Mouse (Mus musculus): ENCODE measurements around the gene Plin1. TPM values are rescaled to one million over a fixed set of nuclear protein-coding genes. Genes with fewer than 3 reads are reported as not detected.

Gene Plin1
- polyA plus RNA-seq, 1 experiment from 2014 or later: not detected

GRCm38 (mm10) chr7:79761124-79761876, 28.6 kb upstream of the Plin1 start:
- Histone ChIP-seq H3K4me3 (ENCODE audit: low read depth, low read length) (no peak overlapping the region), H3K4me1 (ENCODE audit: control insufficient read depth, insufficient read depth, low read length) (no peaks in the 10 kb centered on the region), H3K4me2 (replicated peaks; ENCODE audit: low read depth, low read length) (no peak overlapping the region), H3K9ac (replicated peaks; ENCODE audit: low read depth, low read length) (no peak overlapping the region), H3K9me3 (ENCODE audit: control insufficient read depth, low read depth, low read length) (no peaks in the 10 kb centered on the region), H3K36me3 (ENCODE audit: control insufficient read depth, insufficient read depth, low read length) (no peaks in the 10 kb centered on the region), H3K27me3 (ENCODE audit: control insufficient read depth, insufficient read depth, low read length) (no peaks in the 10 kb centered on the region), H3K27ac (ENCODE audit: low read length) (no peak overlapping the region)
- 77% methylated on average over 5 of the region's 5 CpGs for WGBS
- ATAC-seq (ENCODE audit: insufficient number of reproducible peaks, insufficient read depth, low FRiP score, low read depth): no peak

GRCm38 (mm10) chr7:79759766-79760165, 27.1 kb upstream of the Plin1 start:
- H3K36me3 ChIP-seq (ENCODE audit: control insufficient read depth, insufficient read depth, low read length): no peaks in the 10 kb centered on the region
- H3K4me3 ChIP-seq (ENCODE audit: low read depth, low read length): no peak overlapping the region
- no peak overlapping the region for H3K27ac ChIP-seq (ENCODE audit: low read length)
- H3K4me2 ChIP-seq (replicated peaks; ENCODE audit: low read depth, low read length): no peak overlapping the region
- no peak for ATAC-seq (ENCODE audit: insufficient number of reproducible peaks, insufficient read depth, low FRiP score, low read depth)
- no peak overlapping the region for H3K9ac ChIP-seq (replicated peaks; ENCODE audit: low read depth, low read length)
- H3K27me3 ChIP-seq (ENCODE audit: control insufficient read depth, insufficient read depth, low read length): no peaks in the 10 kb centered on the region
- no peaks in the 10 kb centered on the region for H3K4me1 ChIP-seq (ENCODE audit: control insufficient read depth, insufficient read depth, low read length)
- H3K9me3 ChIP-seq (ENCODE audit: control insufficient read depth, low read depth, low read length): no peaks in the 10 kb centered on the region

DNA sequence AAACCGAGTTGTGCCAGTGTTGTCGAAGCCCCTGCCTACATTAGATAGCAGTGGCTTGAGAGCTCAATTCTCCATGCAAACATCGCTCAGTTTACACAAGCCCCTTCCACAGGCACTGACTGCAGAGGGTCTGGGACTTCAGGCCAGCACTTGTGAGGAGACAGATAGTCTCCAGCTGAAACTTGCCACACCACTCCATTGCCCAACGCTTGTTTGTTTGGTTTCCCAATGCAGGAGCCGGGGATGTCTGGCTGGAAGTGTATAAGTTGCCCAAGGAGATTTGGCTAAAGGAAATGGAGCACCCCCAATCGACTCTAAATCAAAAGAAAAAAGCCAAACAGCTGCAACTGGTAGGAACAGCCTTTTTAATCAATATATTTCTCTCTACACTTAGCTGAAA, 25.5 kb upstream of the Plin1 start:
- no peaks in the 10 kb centered on the region for H3K27me3 ChIP-seq (ENCODE audit: control insufficient read depth, insufficient read depth, low read length)
- WGBS: 49% methylated on average over 6 of the region's 6 CpGs
- H3K36me3 ChIP-seq (ENCODE audit: control insufficient read depth, insufficient read depth, low read length): no peaks in the 10 kb centered on the region
- H3K9ac ChIP-seq (replicated peaks; ENCODE audit: low read depth, low read length): no peak overlapping the region
- ATAC-seq (ENCODE audit: insufficient number of reproducible peaks, insufficient read depth, low FRiP score, low read depth): no peak
- H3K4me2 ChIP-seq (replicated peaks; ENCODE audit: low read depth, low read length): no peak overlapping the region
- no peak overlapping the region for H3K4me3 ChIP-seq (ENCODE audit: low read depth, low read length)
- H3K4me1 ChIP-seq (ENCODE audit: control insufficient read depth, insufficient read depth, low read length): no peaks in the 10 kb centered on the region
- no peak overlapping the region for H3K27ac ChIP-seq (ENCODE audit: low read length)
- no peaks in the 10 kb centered on the region for H3K9me3 ChIP-seq (ENCODE audit: control insufficient read depth, low read depth, low read length)

DNA sequence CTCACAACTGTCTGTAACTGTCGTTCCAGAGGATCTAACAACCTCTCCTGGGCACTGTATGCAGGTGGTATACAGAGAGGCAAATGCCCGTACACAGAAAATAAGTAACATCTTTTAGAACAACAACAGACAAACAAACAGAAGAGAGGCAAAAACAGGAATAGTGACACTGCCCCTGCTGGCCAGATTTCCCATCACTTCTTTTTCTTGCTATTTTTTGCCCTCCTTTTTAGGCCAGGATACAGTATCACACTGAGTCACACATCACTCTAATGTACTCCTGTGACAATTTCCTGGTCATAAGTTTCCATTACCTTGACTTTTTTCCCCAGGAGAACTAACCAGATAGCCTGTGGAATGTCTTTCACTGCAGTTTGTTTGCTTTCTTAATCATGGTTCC, 23.6 kb upstream of the Plin1 start:
- no peak overlapping the region for H3K4me3 ChIP-seq (ENCODE audit: low read depth, low read length)
- 46% methylated on average over 2 of the region's 2 CpGs for WGBS
- no peak overlapping the region for H3K27ac ChIP-seq (ENCODE audit: low read length)
- no peaks in the 10 kb centered on the region for H3K9me3 ChIP-seq (ENCODE audit: control insufficient read depth, low read depth, low read length)
- ATAC-seq (ENCODE audit: insufficient number of reproducible peaks, insufficient read depth, low FRiP score, low read depth): no peak
- H3K4me2 ChIP-seq (replicated peaks; ENCODE audit: low read depth, low read length): no peak overlapping the region
- no peak overlapping the region for H3K9ac ChIP-seq (replicated peaks; ENCODE audit: low read depth, low read length)
- H3K27me3 ChIP-seq (ENCODE audit: control insufficient read depth, insufficient read depth, low read length): no peaks in the 10 kb centered on the region
- H3K36me3 ChIP-seq (ENCODE audit: control insufficient read depth, insufficient read depth, low read length): no peaks in the 10 kb centered on the region
- no peaks in the 10 kb centered on the region for H3K4me1 ChIP-seq (ENCODE audit: control insufficient read depth, insufficient read depth, low read length)

DNA sequence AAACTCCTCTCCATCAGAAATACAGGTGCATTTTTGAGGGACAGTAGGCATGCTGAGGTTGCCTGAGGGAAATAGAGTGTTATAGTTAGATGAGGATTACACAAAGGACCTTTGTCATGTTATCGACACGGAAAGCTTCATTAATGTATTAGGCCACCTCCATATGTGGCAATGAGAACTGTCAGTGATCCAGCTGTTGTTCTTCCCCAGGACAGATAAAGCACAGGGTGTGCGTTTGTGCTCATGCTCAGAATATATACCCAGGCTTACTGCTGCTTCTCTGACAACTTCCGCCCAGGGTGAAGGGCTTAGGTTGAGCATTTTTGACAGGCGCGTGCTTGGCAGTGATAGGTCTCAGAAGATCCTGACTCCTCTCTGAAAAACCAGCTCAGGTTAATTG, 16.8 kb upstream of the Plin1 start:
- Histone ChIP-seq H3K4me3 (ENCODE audit: low read depth, low read length) (no peak overlapping the region), H3K9me3 (ENCODE audit: control insufficient read depth, low read depth, low read length) (no peaks in the 10 kb centered on the region), H3K27ac (ENCODE audit: low read length) (no peak overlapping the region), H3K9ac (replicated peaks; ENCODE audit: low read depth, low read length) (no peak overlapping the region), H3K27me3 (ENCODE audit: control insufficient read depth, insufficient read depth, low read length) (no peaks in the 10 kb centered on the region), H3K36me3 (ENCODE audit: control insufficient read depth, insufficient read depth, low read length) (no peaks in the 10 kb centered on the region), H3K4me2 (replicated peaks; ENCODE audit: low read depth, low read length) (no peak overlapping the region), H3K4me1 (ENCODE audit: control insufficient read depth, insufficient read depth, low read length) (no peaks in the 10 kb centered on the region)
- ATAC-seq (ENCODE audit: insufficient number of reproducible peaks, insufficient read depth, low FRiP score, low read depth): no peak
- WGBS: 87% methylated on average over 6 of the region's 6 CpGs

GRCm38 (mm10) chr7:79747659-79748058, 15.0 kb upstream of the Plin1 start:
- H3K4me1 ChIP-seq (ENCODE audit: control insufficient read depth, insufficient read depth, low read length): 0 out of 2 replicates have a peak, but pooled peaks cover 4% of the 10 kb centered on the region
- H3K4me3 ChIP-seq (ENCODE audit: low read depth, low read length): no peak overlapping the region
- no peaks in the 10 kb centered on the region for H3K36me3 ChIP-seq (ENCODE audit: control insufficient read depth, insufficient read depth, low read length)
- H3K4me2 ChIP-seq (replicated peaks; ENCODE audit: low read depth, low read length): no peak overlapping the region
- H3K9me3 ChIP-seq (ENCODE audit: control insufficient read depth, low read depth, low read length): no peaks in the 10 kb centered on the region
- no peak overlapping the region for H3K9ac ChIP-seq (replicated peaks; ENCODE audit: low read depth, low read length)
- no peak overlapping the region for H3K27ac ChIP-seq (ENCODE audit: low read length)
- H3K27me3 ChIP-seq (ENCODE audit: control insufficient read depth, insufficient read depth, low read length): no peaks in the 10 kb centered on the region
- 77% methylated on average over 6 of the region's 6 CpGs for WGBS
- ATAC-seq (ENCODE audit: insufficient number of reproducible peaks, insufficient read depth, low FRiP score, low read depth): no peak

DNA sequence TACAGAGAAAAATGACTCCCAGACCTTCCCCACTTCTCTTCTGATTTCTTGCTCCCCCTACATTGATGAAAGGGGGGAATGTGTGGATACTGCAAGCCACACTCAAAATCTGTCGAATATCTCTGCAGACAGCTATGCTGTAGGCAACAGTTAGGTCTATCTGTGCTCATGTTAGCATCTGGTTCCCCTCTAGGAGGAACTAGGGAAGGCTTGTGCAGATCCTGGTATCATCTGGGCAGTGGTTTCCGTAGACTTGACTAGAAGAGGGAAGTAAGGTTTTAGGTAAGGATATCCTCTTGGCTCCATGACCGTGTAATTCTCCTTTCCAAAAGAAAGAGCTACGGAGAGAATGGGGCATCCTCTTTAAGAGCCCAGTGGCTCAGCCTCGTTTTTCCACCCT, 11.9 kb upstream of the Plin1 start:
- 74% methylated on average over 5 of the region's 5 CpGs for WGBS

GRCm38 (mm10) chr7:79744051-79744450, 11.3 kb upstream of the Plin1 start:
- Histone ChIP-seq H3K4me1 (ENCODE audit: control insufficient read depth, insufficient read depth, low read length) (0 out of 2 replicates have a peak, but pooled peaks cover 4% of the 10 kb centered on the region), H3K4me2 (replicated peaks; ENCODE audit: low read depth, low read length) (no peak overlapping the region), H3K9ac (replicated peaks; ENCODE audit: low read depth, low read length) (no peak overlapping the region), H3K27ac (ENCODE audit: low read length) (no peak overlapping the region), H3K9me3 (ENCODE audit: control insufficient read depth, low read depth, low read length) (no peaks in the 10 kb centered on the region), H3K36me3 (ENCODE audit: control insufficient read depth, insufficient read depth, low read length) (no peaks in the 10 kb centered on the region; the same call in 1 of the 2 replicates), H3K27me3 (ENCODE audit: control insufficient read depth, insufficient read depth, low read length) (no peaks in the 10 kb centered on the region), H3K4me3 (ENCODE audit: low read depth, low read length) (no peak overlapping the region)
- no peak for ATAC-seq (ENCODE audit: insufficient number of reproducible peaks, insufficient read depth, low FRiP score, low read depth)
- WGBS: 90% methylated on average over 9 of the region's 9 CpGs

More for the DNA sequence above, 11.9 kb upstream of the Plin1 start:
- Histone ChIP-seq H3K4me1 (ENCODE audit: control insufficient read depth, insufficient read depth, low read length) (0 out of 2 replicates have a peak, but pooled peaks cover 4% of the 10 kb centered on the region), H3K4me3 (ENCODE audit: low read depth, low read length) (no peak overlapping the region), H3K36me3 (ENCODE audit: control insufficient read depth, insufficient read depth, low read length) (no peaks in the 10 kb centered on the region; the same call in 1 of the 2 replicates), H3K9me3 (ENCODE audit: control insufficient read depth, low read depth, low read length) (no peaks in the 10 kb centered on the region), H3K27me3 (ENCODE audit: control insufficient read depth, insufficient read depth, low read length) (no peaks in the 10 kb centered on the region), H3K9ac (replicated peaks; ENCODE audit: low read depth, low read length) (no peak overlapping the region), H3K4me2 (replicated peaks; ENCODE audit: low read depth, low read length) (no peak overlapping the region), H3K27ac (ENCODE audit: low read length) (no peak overlapping the region)
- no peak for ATAC-seq (ENCODE audit: insufficient number of reproducible peaks, insufficient read depth, low FRiP score, low read depth)

Data from stomach, embryonic 14.5 days (tissue).